Mouse (Mus musculus): ENCODE measurements around the gene Adamts4.

DNA sequence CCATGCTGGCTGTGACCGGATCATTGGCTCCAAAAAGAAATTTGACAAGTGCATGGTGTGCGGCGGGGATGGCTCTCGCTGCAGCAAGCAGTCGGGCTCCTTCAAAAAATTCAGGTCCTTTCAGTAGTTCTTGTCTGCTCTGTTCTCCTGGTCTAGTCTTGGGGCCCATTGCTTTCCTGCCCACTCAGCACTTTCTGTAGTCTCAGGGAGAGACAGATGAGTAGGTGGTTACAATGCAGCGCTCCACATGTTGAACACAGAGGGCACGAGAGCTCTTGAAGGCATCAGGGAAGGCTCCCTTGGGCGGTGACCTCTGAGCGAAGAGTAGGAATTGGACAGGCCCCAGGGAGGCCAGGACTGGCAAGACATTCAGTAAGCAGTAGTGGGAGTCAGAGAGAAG is 7.6 kb downstream of the Adamts4 start:
- no peak for TF ChIP-seq CTCF (IDR thresholded peaks at IDR 0.05; ENCODE audit: low read depth)
- no peak for TF ChIP-seq EP300 (IDR thresholded peaks at IDR 0.05; ENCODE audit: low read depth)

Data from heart, postnatal 0 days (tissue).